Mouse (Mus musculus) ovary, postnatal 36 days (tissue): ENCODE results near the gene Hdac7.
"Not testable (repeated sequence)": the region's sequence is repeated elsewhere in the genome, so short reads cannot be mapped to it uniquely, and the experiment has no call there.

ENCODE experiments used
- DNase-seq: peaks from one replicate; pipeline ENCODE4 v3.0.0; 2022; ENCODE audit warnings: low spot score, mixed read lengths

The Hdac7 gene

DNA sequence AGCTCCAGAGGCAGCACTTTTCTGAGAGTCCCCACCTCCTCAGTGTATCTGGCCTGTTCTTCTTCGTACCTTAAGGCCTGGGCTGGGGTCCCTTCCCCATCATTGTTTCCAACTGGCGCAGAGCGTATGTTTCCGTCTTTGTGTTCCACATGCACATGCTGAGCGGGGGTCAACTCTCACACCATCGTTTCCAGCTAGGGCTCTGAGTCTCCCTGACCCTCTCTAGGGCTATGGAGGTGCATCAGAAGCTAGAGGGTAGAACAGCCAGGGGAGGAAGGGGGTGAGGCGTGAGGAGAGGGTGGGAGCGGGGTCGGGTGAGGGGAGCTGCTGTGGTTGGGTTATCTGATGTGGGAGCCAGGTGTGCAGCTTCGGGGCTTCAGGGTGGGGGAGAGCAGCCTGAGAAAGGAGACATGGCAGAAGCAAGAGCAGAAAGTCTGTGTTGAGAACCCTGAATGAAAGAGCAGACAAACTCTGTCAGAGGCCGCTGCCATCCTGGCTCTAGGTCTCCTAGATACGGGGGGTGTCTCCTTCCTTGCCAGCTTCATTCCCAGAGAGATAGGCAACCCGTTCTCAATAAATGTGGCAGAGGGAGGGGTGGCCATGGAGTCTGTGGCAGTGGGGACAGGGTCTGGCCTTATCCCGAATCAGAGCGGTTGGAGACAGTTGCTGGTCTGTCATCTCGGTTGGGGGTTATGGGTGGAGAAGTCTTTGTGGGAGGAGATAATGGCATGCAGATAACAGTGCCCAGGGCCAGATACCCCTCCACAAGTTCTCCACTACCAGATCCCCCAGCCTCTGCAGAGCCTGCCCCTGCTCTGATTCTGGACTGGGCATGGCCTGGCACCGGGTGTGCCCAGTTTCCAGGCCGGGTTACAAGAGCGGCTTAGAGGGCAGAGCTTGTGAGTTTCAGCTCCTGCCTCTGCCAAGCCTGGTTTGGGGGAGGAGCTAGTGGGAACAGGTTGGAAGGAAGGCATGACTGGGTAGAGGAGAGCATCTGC, at the start of gene Hdac7:
Gene Hdac7 (minus strand): TSS at position 466 of the 998 bp plus-strand sequence.
- DNase-seq: no peak

DNA sequence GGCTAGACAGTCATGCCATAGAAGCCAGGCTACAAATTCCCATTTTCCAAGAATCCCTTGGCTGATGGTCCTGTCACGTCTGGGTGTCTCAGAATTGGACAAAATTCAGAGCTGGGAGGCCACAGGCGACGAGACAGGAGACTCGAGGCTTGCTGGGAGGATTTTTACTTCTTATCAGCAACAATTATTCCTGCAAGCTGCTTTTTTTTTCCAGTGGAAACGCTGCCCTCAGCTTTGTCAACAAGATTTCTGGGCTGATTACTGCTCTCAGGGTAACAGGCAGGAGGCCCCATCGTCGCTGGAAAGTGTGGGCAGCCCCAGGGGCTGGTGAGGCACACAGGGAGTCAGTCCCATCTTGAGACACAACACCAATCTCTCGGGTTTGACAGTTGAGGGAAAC, 48.2 kb upstream of the Hdac7 start:
- no peak for DNase-seq

DNA sequence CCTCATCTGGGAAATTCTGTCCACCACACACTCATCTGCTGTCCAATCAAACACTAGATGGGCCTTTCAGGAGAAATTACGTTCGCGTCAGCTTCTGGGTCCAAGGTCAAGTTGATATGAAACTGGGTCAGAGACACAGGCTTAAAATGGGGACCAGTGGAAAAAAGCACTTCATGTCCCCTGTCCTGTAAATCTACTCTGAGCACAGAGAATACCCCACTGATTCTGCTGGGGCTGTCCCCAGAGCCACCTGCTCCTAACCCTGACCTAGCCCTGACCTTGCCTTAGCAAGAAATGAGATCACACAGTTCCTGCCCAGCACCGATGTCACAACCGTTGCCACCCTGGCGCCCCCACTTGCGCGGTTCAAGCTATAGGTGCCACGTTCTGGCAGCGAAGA, 46.1 kb upstream of the Hdac7 start:
- DNase-seq: no peak

DNA sequence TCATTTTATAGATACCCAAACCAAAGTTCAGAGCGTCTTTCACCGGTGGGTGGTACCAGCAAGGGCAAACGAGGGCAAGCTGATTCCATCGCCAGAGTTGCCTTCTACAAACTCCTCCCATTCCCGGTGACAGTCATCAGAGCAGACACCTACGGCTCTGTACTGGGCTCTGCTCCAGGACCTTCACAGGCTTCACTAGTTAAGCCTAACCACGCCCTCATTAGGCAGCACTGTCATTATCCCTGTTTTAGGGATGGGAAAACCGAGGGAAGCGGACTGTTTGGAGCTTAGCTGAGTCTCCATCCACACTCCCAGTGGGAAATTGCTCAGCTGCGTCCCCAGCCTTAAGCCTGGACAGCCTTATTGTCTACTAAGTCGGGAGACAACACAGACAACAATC, 45.7 kb upstream of the Hdac7 start:
- no peak for DNase-seq

DNA sequence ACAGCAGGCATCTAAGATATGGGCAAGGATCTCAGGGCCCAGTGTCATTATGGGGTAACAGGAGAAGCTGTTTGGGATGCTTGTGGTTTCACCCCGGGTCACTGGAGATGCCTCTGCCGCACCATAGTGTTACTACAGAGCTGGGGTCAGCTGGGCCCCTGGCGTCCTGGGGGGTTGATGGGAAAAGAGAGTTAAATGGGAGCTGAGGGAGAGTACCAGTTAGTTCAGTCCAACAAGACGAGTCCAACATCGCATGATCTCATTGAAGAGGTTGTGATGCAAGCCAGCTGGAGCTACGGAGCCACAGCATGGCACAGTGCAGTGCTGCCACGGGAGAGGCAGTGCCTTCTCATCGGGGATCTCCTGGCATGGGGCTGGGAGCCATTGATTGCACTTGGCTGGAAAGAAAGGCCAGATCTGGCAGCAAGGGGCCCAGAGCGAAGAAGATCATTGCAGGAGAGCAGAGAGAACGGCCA, 43.3 kb upstream of the Hdac7 start:
- DNase-seq: no peak

DNA sequence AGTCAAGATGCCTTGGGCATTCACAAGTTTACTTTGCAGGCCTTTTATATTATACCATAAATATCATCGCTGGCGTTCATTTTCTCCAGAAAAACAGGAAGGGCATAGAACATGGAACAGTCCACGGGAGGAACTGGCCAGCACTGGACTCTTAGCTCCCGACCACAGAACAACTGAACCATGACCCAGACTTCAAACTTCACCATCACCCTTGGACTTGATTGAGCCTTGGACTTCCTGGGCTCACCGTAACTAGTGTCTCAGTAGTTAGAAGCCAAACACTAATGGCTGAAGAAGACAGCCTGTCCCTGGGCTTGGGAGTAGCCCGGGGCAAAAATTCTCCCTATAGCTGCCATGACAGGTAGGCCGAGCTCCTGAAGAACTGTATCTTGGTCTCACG, 37.1 kb upstream of the Hdac7 start:
- DNase-seq: no peak

DNA sequence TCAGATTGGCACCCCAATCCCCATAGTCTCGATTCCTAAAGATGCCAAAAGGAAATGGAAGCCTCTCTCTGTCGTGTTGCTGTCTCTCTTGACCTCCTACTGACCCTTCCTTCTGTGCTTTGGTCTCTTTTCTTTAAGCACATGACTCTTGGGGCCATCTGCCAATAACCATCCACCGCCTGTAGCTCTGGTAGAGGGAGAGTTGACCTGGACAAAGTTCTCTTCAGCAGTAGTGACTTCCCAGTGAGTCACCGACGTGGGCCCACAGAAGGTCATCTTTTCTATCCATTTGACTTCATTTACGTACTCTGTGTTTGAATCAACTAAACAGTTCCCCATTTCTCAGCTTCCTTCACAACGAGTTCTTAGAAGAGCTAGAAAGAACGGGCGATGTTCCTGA, 36.1 kb upstream of the Hdac7 start:
- no peak for DNase-seq

DNA sequence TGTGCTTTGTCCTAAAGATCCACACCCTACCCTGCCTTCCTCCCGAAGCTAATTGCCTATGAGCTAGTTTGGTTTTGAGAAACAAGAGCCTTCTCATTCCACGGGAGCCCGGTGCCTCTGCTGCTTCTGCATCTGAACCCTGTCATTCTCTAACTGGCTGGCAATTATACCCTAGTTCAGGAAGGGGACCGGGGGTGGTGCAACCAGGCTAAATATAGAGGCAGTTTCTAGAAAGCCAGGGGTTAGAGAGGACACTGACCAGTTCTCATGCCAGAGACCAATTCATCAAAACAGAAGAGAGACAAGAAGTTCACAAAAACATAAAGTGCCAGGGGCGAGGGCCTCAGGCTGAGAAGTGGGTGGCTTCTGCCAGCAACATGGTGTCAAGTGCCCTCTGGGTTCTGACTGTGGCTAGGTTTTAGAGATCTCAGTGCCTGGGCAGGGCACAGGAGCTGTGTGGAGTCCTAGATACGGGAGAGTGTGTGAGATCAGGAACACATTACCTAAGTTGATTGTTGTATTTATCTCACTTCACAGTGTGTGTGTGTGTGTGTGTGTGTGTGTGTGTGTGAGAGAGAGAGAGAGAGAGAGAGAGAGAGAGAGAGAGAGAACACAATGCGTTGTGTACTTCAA, 34.5 kb upstream of the Hdac7 start:
- no peak for DNase-seq

DNA sequence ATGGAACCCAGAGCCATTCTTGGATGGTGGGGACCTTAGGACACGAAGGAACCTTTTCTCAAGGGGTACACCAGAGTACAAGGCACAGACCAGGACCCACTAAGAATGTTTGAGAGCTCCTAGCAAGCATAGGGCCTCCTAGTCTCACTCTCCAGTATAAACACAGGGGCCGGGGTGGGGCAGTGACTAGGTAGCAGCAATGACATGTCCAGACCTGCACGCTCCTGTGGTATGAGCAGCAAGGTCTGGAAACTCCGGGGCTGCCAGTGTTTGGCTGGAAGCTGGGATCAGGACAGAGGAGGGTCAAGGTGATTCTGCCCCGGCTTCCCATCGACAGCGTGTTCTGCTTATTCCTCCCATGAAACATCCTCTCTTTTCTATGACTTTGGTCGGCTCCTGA, 31.5 kb upstream of the Hdac7 start:
- DNase-seq: no peak

DNA sequence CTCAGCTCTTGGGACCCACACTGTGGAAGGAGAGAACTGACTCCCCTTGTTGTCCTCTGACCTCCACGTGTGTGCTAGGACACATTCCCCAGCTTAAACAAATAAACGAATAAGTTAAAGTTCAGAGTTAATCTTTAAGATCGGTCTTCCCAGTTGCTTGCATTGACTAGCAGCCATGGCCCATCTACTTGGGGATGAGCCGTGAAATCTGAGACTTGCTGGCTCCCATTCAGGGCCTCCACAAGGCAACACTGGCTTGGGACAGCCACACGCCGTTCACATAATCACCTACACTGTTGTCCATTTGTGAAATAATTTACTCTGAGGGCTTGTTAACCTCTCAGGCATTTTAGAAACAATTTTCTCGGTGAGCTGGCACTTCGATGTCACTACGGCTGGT, 29.4 kb upstream of the Hdac7 start:
- no peak for DNase-seq

DNA sequence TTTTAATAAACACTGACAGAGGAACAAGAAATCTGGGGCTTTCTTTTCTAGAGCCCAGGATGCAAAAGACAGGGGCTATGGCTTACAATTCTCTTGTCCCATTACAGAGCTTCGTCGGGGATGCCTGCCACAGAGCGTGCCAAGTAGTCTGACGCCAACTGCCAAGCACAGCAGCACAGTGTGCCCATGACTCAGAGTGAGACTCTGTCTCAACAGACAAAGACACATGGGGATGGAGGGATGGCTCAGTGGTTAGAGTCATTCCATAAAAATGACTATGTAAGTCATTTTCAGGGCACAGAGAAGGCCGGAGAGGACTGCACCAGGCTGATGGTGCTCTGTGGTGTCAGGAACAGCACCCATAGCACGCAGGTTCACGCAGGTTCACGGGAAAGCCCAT, 27.9 kb upstream of the Hdac7 start:
- no peak for DNase-seq

DNA sequence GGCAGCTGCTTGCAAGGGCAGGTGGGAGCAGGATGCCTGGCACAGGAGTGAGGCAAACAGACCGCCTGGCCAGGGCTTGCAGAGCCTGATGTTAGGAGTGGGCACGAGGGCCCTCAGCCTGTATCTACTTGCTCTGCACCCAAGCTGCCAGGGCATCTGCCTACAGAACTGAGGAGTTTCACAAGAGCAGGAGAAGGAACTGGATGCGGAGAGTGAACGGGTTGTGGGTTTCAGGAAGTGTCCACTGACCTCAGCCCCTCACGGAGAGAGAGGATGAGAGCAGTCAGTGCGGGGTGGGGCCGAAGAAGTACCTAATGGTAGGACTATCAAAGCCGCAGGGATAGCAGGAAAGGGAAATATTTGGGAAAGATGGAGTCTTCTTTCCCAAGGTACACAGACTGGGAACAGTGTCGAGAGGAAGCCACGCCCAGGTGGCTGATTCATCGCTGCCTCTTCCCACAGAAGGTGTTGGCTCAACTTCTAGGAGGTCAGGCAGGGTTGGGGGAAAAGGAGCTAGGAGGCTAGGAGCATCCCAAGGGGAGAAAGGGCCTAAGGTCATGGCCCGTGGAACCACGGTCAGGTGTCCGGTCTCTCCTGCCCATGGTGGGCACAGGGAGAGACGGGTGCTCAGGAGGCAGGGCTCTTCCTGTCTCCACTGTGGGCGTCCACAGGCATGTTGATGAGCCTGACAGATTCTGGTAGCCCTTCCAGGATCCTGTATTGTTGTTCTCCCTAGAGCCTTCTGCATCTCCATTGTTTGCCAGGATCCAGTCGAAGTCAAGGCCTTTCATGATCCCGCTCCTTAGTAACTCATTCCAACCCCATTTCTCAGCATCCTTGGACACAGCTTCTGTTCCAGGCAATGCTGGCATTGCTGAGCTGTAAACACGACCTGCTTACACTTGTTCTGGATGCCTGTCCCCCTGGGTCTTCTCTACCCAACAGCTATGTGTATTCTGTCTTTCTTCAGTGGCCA, 27.0 kb upstream of the Hdac7 start:
- no peak for DNase-seq

DNA sequence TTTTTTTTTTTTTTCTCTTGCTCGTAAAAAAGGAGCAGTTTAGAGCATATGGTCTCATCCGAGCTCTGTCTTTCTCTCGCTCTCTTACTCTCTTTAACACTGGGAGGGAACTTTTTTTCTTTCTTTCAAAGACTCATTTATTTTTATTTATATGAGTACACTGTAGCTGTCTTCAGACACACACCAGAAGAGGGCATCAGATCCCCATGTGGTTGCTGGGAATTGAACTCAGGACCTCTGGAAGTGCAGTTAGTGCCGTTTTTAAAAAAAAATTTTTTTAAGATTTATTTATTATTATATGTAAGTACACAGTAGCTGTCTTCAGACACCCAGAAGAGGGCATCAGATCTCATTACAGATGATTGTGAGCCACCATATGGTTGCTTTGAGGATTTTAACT, 25.8 kb upstream of the Hdac7 start:
- DNase-seq: not testable (repeated sequence)

DNA sequence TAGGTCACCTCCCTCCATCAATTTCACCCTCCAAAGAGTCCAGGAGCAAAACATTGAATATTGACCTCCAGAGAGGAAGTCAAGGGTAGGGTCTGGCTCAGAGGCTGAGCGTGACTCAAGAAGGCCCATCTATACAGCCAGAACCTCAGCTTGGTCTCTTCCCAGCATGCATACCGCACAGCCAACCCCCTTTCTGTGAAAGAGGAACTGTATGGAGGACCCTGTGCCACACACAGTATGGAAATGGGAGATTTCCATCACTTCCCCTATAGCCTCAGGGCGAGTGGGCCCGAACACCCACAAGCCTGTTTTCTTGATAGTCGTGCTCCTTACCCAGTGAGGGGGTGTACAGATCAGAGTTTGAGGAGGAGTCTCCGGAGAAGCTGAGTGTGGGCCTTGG, 24.7 kb upstream of the Hdac7 start:
- DNase-seq: no peak

DNA sequence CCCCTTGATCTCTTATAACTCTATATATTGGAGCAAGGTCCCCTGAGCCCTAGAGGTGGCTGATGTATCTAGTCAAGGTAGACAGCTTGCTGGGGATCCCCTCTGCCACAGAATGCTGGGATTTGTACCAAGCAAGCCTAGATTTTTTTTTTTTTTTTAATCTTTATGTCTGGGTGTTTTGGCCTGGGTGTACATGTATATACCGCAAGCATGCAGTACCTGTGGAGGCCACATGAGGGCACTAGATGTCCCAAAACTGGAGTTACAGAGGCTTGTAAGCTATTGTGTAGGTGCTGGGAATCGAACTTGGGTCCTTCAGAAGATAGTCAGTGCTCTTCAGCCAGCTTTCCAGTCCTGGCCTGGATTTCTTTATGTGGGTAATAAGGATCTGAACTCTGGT, 21.7 kb upstream of the Hdac7 start:
- DNase-seq: no peak

DNA sequence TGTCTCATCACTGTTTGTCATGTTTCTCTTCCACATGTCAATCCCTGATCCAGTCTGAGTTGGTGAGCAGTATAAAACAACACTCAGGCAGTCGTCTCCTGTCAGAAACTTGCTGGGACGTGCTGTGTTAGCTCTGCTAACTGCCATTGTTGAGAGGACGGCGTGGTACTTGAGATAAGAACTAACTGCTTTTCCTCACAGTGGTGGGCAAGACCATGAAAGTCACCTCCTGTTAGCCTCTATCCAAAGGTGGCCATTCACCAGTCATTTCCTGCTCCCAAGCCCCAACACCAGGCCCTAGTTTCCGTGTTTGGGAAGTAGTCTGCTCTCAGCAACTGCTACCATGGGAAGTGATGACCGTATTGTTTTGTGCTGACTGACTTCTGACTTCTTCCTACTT, 20.9 kb upstream of the Hdac7 start:
- no peak for DNase-seq

DNA sequence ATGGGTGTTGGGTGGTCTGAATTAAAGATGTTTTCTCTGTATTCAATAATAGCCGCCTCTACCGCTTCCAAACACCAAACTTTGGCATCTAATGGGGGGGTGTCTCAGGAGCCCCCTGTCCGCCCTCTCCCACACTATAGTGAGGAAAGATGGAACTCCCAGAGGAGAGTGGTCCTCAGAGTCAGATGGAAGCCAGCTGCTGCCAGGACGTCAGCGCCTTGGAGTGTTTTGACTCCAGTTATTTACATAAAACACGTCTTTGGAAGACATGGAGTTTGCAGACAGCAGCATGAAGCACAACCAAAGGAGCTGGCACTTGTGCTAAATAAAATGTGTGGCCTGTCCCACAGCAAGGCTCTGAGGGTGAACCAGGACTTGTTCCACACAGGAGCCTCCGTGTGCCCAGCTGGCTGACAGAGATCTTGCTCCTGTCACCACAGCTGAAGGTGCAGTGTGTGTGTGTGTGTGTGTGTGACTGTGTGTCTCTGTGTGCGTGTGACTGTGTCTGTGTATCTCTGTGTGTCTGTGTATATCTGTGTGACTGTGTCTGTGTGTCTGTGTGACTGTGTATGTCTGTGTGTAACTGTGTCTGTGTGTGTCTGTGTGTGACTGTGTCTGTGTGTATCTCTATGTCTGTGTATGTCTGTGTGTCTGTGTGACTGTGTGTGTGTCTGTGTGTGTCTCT, 20.2 kb upstream of the Hdac7 start:
- no peak for DNase-seq

DNA sequence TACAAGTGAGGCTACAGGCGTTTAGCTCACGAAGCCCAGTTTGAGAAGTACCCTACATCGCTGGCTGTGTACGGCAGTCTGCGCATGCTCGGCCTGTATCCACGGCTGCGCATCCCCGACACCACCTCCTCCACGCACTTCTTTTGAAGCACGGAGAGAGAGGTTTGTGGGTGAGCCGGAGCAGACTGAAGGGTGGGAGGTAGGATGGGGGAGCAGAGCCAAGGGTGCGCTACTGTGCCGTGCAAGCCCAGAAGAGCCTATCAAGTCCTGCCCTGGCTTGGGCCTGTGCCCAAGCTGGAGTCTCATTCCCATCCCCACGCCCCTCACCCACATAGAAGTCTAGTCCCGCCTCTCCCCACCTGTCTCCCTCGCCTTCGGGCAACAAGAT, 19.2 kb upstream of the Hdac7 start:
- DNase-seq: no peak

DNA sequence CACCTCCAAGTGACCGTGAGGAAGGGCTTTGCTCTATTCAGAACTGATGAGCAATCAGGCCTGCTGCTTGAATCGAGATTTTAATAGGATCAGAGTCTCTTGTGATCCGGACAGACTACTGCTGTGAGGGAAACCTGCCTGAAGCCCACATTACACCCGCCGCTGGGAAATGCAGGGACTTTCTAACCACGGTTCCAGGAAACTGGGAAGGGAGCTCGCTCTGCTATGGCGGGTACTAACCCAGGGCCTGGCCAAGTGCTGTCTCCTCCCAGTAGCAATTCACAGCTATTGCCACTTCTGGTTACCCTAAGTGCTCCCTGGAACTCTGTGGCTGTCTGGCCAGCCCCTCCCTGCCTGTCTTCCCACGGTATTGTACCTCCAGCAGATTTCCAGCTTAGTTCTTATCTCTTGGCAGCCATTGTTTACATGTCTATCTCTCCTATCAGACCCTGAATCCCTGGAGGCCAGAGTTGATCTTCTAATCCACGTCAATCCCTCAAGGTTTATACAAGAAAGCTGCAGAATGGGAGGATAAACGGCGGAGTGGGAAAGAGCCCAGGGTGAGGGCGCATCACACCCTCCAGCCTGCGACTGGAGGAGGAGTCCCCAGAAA, 18.7 kb upstream of the Hdac7 start:
- no peak for DNase-seq

DNA sequence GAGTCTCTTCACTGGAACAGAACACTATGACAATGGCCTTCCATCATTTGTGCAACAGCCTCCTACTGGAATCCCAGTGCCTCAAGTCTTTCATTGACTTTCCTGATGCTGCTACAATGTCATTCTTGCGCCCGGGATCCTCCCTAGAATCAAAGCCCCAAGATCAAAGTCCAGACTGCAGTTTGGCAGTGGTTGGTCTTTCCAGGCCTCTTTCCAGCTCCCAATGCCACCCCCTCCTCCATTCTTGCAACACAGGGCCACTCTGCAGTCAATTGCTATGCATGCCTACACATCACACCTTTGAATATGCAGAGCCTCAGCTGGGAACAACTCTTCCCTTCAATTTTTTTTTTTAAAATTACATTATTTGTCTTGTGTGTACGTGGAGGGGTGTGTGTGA, 16.1 kb upstream of the Hdac7 start:
- no peak for DNase-seq

DNA sequence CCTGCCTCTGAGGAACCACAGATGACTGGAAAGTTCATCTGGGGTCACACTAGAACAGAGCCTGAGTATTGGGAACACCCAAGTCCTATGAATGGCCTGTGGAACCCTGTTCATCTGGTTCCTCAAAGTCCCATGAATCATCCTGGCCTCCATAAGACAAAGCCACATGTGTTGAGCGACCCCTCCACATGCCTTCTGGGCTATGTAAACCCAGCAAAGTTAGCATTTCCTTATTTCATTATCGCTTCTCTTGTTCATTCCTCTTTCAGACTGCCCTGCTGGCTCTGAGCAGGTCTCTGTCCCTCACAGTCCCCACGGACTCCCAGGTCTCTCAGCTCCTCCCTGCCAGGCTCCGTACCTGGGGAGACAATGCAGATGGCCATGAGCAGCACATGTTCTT, 14.1 kb upstream of the Hdac7 start:
- no peak for DNase-seq
